Mouse (Mus musculus): ENCODE data around the gene Cd177.
"Not testable (repeated sequence)": the region's sequence is repeated elsewhere in the genome, so short reads cannot be mapped to it uniquely, and the experiment has no call there.

Gene Cd177

GRCm38 (mm10) chr7:24760211-24760610 is at the start of gene Cd177:
Gene Cd177, minus strand, starts transcription at chr7:24760311.
- no peak for DNase-seq

- DNase-seq, result no peak
Observed at GRCm38 (mm10) chr7:24809041-24809440, 48.9 kb upstream of the Cd177 start.

- DNase-seq, result no peak
Observed at GRCm38 (mm10) chr7:24804826-24805225, 44.7 kb upstream of the Cd177 start.

- DNase-seq, result no peak
Observed at GRCm38 (mm10) chr7:24802149-24802767, 42.1 kb upstream of the Cd177 start.

GRCm38 (mm10) chr7:24797918-24798317 is 37.8 kb upstream of the Cd177 start:
- DNase-seq, result no peak

GRCm38 (mm10) chr7:24776918-24777317 is 16.8 kb upstream of the Cd177 start, which contains the start of gene Ceacam10:
Gene Ceacam10, plus strand, starts transcription at chr7:24777206.
- DNase-seq, result not testable (repeated sequence)

- DNase-seq, result no peak
Observed at GRCm38 (mm10) chr7:24776145-24776544, 16.0 kb upstream of the Cd177 start.

GRCm38 (mm10) chr7:24773942-24774535 is 13.9 kb upstream of the Cd177 start:
- DNase-seq, result no peak

- DNase-seq, result no peak
Observed at GRCm38 (mm10) chr7:24771361-24771760, 11.2 kb upstream of the Cd177 start.

- no peak for DNase-seq
Observed at GRCm38 (mm10) chr7:24762574-24762973, 2.5 kb upstream of the Cd177 start.

GRCm38 (mm10) chr7:24761161-24761560 is 1.1 kb upstream of the Cd177 start:
- no peak for DNase-seq

- DNase-seq, result no peak
Observed at GRCm38 (mm10) chr7:24758520-24758919, 1.6 kb downstream of the Cd177 start.

GRCm38 (mm10) chr7:24753476-24753875 is 6.6 kb downstream of the Cd177 start:
- DNase-seq, result no peak

- DNase-seq, result no peak
Observed at GRCm38 (mm10) chr7:24751610-24752009, 8.5 kb downstream of the Cd177 start.

GRCm38 (mm10) chr7:24750695-24751094 is 9.4 kb downstream of the Cd177 start:
- DNase-seq, result no peak

- peak; percentile 64 for DNase-seq
Observed at GRCm38 (mm10) chr7:24735970-24736670, 24.0 kb downstream of the Cd177 start.

GRCm38 (mm10) chr7:24726808-24727207 is 33.3 kb downstream of the Cd177 start, which contains the start of gene Gm4763:
Gene Gm4763, minus strand, starts transcription at chr7:24726908.
- DNase-seq, result not testable (repeated sequence)

GRCm38 (mm10) chr7:24715039-24715438 is 45.1 kb downstream of the Cd177 start:
- no peak for DNase-seq

- DNase-seq, result no peak
Observed at GRCm38 (mm10) chr7:24708832-24709292, 51.2 kb downstream of the Cd177 start, which contains the start of gene BC049730. Gene BC049730, plus strand, starts transcription at chr7:24709242.

- not testable (repeated sequence) for DNase-seq
Observed at GRCm38 (mm10) chr7:24702841-24703240, 57.3 kb downstream of the Cd177 start.

- not testable (repeated sequence) for DNase-seq
Observed at GRCm38 (mm10) chr7:24697891-24698290, 62.2 kb downstream of the Cd177 start.

Data from liver (tissue).